Mouse (Mus musculus): ENCODE results near the gene Zscan20. TPM values are rescaled to one million over a fixed set of nuclear protein-coding genes. Genes with fewer than 3 reads are reported as not detected.

Gene Zscan20
- polyA plus RNA-seq, 1 experiment from 2014 or later = 5.9 TPM

GRCm38 (mm10) chr4:128638265-128638923 is 28.5 kb upstream of the Zscan20 start:
- Histone ChIP-seq H3K4me1 (replicated peaks) (peaks cover 61% of the 10 kb centered on the region), H3K9ac (replicated peaks) (no peak overlapping the region)
- WGBS = 89% methylated on average over 18 of the region's 18 CpGs

GRCm38 (mm10) chr4:128637250-128637649 is 27.4 kb upstream of the Zscan20 start:
- H3K4me1 ChIP-seq (replicated peaks) = peaks cover 54% of the 10 kb centered on the region
- H3K27me3 ChIP-seq = no peaks in the 10 kb centered on the region
- peak overlapping the region; percentile 82 for H3K27ac ChIP-seq
- ATAC-seq (ENCODE audit: insufficient number of reproducible peaks, insufficient read depth, low FRiP score, low TSS enrichment, low read depth) = peak; percentile 27; the same call in 1 of the 2 replicates
- H3K36me3 ChIP-seq = no peaks in the 10 kb centered on the region
- no peak overlapping the region for H3K9ac ChIP-seq (replicated peaks)
- WGBS = 20% methylated on average over 11 of the region's 11 CpGs
- peak overlapping the region; percentile 31 for H3K4me2 ChIP-seq
- no peak overlapping the region for H3K4me3 ChIP-seq (replicated peaks)
- H3K9me3 ChIP-seq = no peaks in the 10 kb centered on the region

More at GRCm38 (mm10) chr4:128638265-128638923, 28.5 kb upstream of the Zscan20 start:
- no peak for ATAC-seq (ENCODE audit: insufficient number of reproducible peaks, insufficient read depth, low FRiP score, low TSS enrichment, low read depth)
- Histone ChIP-seq H3K27me3 (no peaks in the 10 kb centered on the region), H3K4me2 (no peak overlapping the region), H3K4me3 (replicated peaks) (no peak overlapping the region), H3K9me3 (no peaks in the 10 kb centered on the region), H3K36me3 (no peaks in the 10 kb centered on the region), H3K27ac (peak overlapping the region; percentile 82; the same call in 1 of the 2 replicates)

DNA sequence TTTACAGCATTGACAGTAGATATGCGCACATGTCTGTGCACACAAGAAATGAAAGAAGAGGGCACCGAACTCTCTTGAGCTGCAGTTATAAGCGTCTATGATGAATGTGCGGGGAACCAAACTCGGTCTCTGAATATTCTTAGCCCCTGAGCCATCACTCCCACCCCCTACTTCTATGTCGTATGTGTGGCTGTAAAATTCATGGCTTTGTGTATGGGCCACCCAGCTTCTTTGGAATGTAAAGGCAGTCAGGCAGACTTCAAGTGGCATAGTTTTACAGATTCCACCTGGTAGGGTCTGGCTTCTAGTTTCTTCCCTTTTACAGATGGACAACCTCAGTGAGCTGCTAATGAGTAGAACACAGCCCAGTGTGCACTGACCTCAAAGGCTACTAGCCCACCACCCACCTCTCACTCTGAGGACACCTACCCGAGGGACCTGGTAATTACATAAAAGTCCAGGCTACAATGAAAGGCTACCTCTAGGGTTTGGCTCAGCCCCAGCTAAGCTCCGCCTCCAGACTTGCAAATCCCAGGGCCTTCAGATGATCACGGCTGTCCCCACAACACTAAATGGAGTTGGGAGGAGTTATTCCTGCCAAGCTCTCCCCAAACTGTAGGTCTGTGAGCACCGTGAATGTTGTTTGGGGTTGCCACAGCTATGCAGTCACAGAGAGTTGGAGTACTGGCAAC is 26.1 kb upstream of the Zscan20 start:
- peak; percentile 47 for ATAC-seq (ENCODE audit: insufficient number of reproducible peaks, insufficient read depth, low FRiP score, low TSS enrichment, low read depth)
- Histone ChIP-seq H3K4me2 (0 out of 2 replicates have a peak overlapping the region, but pooled peaks have one; percentile 1), H3K36me3 (no peaks in the 10 kb centered on the region), H3K9ac (replicated peaks) (no peak overlapping the region), H3K27me3 (no peaks in the 10 kb centered on the region), H3K9me3 (no peaks in the 10 kb centered on the region), H3K27ac (peak overlapping the region; percentile 82), H3K4me3 (replicated peaks) (no peak overlapping the region), H3K4me1 (replicated peaks) (peaks cover 48% of the 10 kb centered on the region)
- WGBS = 38% methylated on average over 10 of the region's 10 CpGs

DNA sequence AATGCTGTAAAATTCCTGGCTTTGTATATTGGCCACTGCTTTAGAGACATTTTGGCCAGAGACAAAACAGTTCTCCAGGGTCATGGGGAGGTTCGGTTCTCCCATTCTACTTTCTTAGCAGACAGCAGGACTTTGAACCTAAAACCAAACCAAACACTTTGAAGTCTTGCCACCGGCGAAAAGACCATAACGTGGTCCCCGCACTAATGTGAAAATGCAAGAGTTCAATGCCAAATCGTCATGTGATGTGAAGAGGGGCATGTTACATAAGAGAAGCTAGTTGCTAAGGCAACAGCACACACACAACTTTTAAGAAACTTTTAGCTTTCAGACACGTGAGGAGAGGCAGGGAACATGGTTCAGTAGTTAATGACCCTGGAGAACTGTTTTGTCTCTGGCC is 25.6 kb upstream of the Zscan20 start:
- no peaks in the 10 kb centered on the region for H3K27me3 ChIP-seq
- H3K4me2 ChIP-seq = no peak overlapping the region
- ATAC-seq (ENCODE audit: insufficient number of reproducible peaks, insufficient read depth, low FRiP score, low TSS enrichment, low read depth) = no peak
- no peak overlapping the region for H3K9ac ChIP-seq (replicated peaks)
- peaks cover 48% of the 10 kb centered on the region for H3K4me1 ChIP-seq (replicated peaks)
- H3K36me3 ChIP-seq = no peaks in the 10 kb centered on the region
- no peak overlapping the region for H3K4me3 ChIP-seq (replicated peaks)
- H3K9me3 ChIP-seq = no peaks in the 10 kb centered on the region
- H3K27ac ChIP-seq = peak overlapping the region; percentile 82
- 66% methylated on average over 7 of the region's 7 CpGs for WGBS

DNA sequence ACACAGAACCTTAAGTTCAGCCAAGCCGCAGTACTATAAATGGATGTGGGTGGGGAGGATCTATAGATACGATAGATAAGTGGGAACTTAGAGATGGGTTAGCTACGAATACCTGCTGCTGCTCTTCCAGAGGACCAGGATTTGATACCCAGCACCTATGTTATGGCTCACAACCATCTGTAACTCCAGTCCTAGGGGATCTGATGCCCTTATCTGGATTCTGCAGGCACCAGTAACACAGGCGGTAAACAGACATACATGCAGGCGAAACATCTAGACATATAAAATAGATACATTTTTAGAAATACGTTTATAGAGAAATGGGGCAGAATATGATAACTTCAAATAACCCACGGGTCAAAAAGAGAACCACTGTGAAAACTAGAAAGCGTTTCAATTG is 11.2 kb upstream of the Zscan20 start:
- no peak overlapping the region for H3K9ac ChIP-seq (replicated peaks)
- no peak overlapping the region for H3K4me3 ChIP-seq (replicated peaks)
- ATAC-seq (ENCODE audit: insufficient number of reproducible peaks, insufficient read depth, low FRiP score, low TSS enrichment, low read depth) = no peak
- WGBS = 93% methylated on average over 8 of the region's 8 CpGs
- no peaks in the 10 kb centered on the region; the same call in 1 of the 2 replicates for H3K9me3 ChIP-seq
- no peak overlapping the region for H3K4me2 ChIP-seq
- peaks cover 6% of the 10 kb centered on the region; the same call in 1 of the 2 replicates for H3K27me3 ChIP-seq
- no peaks in the 10 kb centered on the region for H3K36me3 ChIP-seq
- peaks cover 24% of the 10 kb centered on the region for H3K4me1 ChIP-seq (replicated peaks)
- no peak overlapping the region for H3K27ac ChIP-seq

DNA sequence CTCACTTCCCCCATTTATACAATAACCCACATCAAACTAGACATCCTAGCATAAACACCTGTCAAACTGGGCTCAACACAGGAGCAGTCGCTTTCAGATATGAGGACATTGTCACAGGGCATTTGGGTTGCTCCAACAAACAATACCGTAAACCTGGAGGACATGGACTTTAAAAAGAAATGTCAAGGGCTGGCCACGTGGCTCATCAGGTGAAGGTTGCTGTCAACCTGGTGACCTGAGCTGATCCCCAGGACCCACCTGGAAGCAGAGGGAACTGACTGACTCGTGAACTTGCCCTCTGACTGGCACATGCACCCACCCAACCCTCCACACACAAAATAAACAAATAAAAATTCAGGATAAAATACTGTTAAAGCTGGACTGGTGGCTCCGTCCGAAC is 10.7 kb upstream of the Zscan20 start:
- WGBS = 78% methylated on average over 6 of the region's 6 CpGs
- Histone ChIP-seq H3K9ac (replicated peaks) (no peak overlapping the region), H3K4me3 (replicated peaks) (no peak overlapping the region), H3K27ac (no peak overlapping the region), H3K9me3 (no peaks in the 10 kb centered on the region; the same call in 1 of the 2 replicates), H3K4me1 (replicated peaks) (peaks cover 24% of the 10 kb centered on the region), H3K27me3 (peaks cover 6% of the 10 kb centered on the region; the same call in 1 of the 2 replicates), H3K4me2 (no peak overlapping the region), H3K36me3 (no peaks in the 10 kb centered on the region)
- ATAC-seq (ENCODE audit: insufficient number of reproducible peaks, insufficient read depth, low FRiP score, low TSS enrichment, low read depth) = no peak

DNA sequence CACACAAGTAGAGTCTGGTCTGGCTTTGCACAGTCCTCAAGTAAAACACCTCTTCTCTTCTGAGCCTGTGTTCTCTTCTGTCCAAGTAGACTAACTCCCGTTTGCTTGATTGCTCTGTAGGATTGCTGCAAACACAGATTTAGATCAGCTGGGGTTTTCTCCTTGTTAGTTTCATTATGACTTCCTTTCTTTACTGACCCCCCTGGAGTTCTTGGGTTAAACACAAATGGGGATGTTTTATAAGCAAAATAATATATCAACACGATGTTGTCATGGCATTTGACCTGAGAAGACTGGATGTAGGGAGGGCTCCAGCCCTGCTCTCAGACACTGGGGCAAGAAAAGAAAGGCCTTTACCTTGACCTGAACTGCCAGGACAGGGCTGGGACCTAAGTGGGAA is 9.1 kb upstream of the Zscan20 start:
- Histone ChIP-seq H3K36me3 (no peaks in the 10 kb centered on the region), H3K27me3 (peaks cover 6% of the 10 kb centered on the region), H3K4me3 (replicated peaks) (no peak overlapping the region), H3K27ac (peak overlapping the region; percentile 71), H3K9ac (replicated peaks) (no peak overlapping the region), H3K9me3 (no peaks in the 10 kb centered on the region; the same call in 1 of the 2 replicates), H3K4me2 (no peak overlapping the region), H3K4me1 (replicated peaks) (peaks cover 24% of the 10 kb centered on the region)
- no peak for ATAC-seq (ENCODE audit: insufficient number of reproducible peaks, insufficient read depth, low FRiP score, low TSS enrichment, low read depth)
- WGBS = 23% methylated on average over 2 of the region's 2 CpGs

GRCm38 (mm10) chr4:128618246-128618911 is 8.5 kb upstream of the Zscan20 start, which contains the start of gene Tlr12:
Gene Tlr12 (minus strand): TSS chr4:128618619.
- Histone ChIP-seq H3K27me3 (peaks cover 6% of the 10 kb centered on the region), H3K9me3 (no peaks in the 10 kb centered on the region), H3K36me3 (no peaks in the 10 kb centered on the region), H3K9ac (replicated peaks) (no peak within 1 kb of the TSS), H3K27ac (peak within 1 kb of the TSS; percentile 71), H3K4me3 (replicated peaks) (no peak within 1 kb of the TSS), H3K4me2 (no peak within 1 kb of the TSS), H3K4me1 (replicated peaks) (peaks cover 24% of the 10 kb centered on the region)
- no peak for ATAC-seq (ENCODE audit: insufficient number of reproducible peaks, insufficient read depth, low FRiP score, low TSS enrichment, low read depth)
- WGBS = 57% methylated on average over 15 of the region's 15 CpGs

DNA sequence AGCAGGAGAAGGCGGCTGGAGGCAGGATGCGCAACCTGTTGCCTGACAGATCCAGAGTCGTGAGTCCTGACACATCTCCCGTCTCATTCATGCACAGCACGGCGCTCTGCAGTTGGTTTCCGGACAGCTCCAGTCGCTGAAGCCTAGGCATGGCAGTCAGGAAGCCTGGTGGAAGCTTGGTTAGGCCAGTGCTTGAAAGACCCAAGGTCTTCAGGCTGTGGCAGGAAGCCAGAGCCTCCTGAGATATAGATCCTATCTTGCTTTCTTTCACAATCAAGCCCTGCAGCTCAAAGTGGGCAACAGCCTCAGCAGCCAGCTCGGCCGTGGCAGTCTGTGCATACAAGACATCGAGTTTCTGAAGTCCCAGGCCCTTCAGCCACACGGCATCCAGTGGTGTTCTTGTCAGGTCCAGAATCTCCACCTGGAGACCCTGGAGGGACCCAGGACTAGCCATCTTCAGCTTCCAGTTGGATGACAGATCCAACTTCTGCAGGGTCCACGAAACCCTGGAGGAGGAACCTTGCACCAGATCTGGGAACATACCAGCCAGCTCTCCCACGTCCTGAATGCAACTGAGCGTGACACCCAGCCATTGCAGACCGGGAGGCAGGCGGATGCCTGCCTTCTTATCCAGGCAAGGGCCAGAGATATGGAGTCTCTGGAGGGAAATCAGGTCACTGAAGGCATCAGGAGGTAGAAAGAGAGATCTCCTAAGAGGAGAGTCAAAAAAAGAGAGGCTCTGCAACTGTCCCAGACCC is 7.6 kb upstream of the Zscan20 start:
- Histone ChIP-seq H3K4me2 (no peak overlapping the region), H3K4me3 (replicated peaks) (no peak overlapping the region), H3K27me3 (peaks cover 6% of the 10 kb centered on the region), H3K9me3 (no peaks in the 10 kb centered on the region), H3K27ac (no peak overlapping the region; the same call in 1 of the 2 replicates), H3K36me3 (no peaks in the 10 kb centered on the region), H3K4me1 (replicated peaks) (peaks cover 24% of the 10 kb centered on the region), H3K9ac (replicated peaks) (no peak overlapping the region)
- WGBS = 77% methylated on average over 17 of the region's 17 CpGs
- no peak for ATAC-seq (ENCODE audit: insufficient number of reproducible peaks, insufficient read depth, low FRiP score, low TSS enrichment, low read depth)

GRCm38 (mm10) chr4:128615761-128616160 is 5.9 kb upstream of the Zscan20 start:
- H3K27ac ChIP-seq = no peak overlapping the region
- no peaks in the 10 kb centered on the region for H3K36me3 ChIP-seq
- H3K4me1 ChIP-seq (replicated peaks) = peaks cover 25% of the 10 kb centered on the region
- 88% methylated on average over 14 of the region's 14 CpGs for WGBS
- H3K4me3 ChIP-seq (replicated peaks) = no peak overlapping the region
- peaks cover 6% of the 10 kb centered on the region for H3K27me3 ChIP-seq
- ATAC-seq (ENCODE audit: insufficient number of reproducible peaks, insufficient read depth, low FRiP score, low TSS enrichment, low read depth) = no peak
- no peak overlapping the region for H3K4me2 ChIP-seq
- H3K9me3 ChIP-seq = no peaks in the 10 kb centered on the region
- no peak overlapping the region for H3K9ac ChIP-seq (replicated peaks)

Data from limb, embryonic 12.5 days (tissue).